Mouse (Mus musculus): ENCODE data around the gene Bcl6b. TPM values are rescaled to one million over a fixed set of nuclear protein-coding genes. Genes with fewer than 3 reads are reported as not detected.

Bcl6b gene
- polyA plus RNA-seq, 1 experiment from 2014 or later, result 3.2 TPM

DNA sequence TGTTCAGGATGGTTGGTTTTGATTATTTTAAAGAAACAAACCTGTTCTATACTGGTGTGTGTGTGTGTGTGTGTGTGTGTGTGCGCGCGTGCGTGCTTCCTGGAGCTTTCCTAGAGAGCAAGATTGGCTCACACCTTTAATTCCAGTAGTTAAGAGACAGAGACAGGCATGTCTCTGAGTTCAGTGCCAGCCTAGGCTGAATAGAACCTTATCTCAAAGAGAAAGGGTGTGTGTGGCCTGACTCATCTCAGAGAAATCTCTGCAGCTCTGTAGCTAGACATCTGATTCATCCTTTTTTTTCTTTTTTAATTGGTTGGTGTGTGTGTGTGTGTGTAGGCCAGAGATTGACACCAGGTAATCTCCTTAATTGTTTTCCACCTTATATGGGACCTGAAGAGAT lies 29.4 kb upstream of the Bcl6b start:
- Histone ChIP-seq H3K4me2 (replicated peaks; ENCODE audit: low read depth) (no peak overlapping the region), H3K9ac (ENCODE audit: low read length) (no peak overlapping the region), H3K4me1 (replicated peaks; ENCODE audit: control insufficient read depth, insufficient read depth) (no peaks in the 10 kb centered on the region), H3K36me3 (ENCODE audit: control insufficient read depth, insufficient read depth, low read length) (no peaks in the 10 kb centered on the region), H3K9me3 (ENCODE audit: control insufficient read depth, low read length) (no peaks in the 10 kb centered on the region), H3K27me3 (ENCODE audit: control insufficient read depth, insufficient read depth, low read length) (no peaks in the 10 kb centered on the region; the same call in 1 of the 2 replicates), H3K4me3 (ENCODE audit: low read depth, low read length) (no peak overlapping the region), H3K27ac (replicated peaks) (no peak overlapping the region)
- WGBS, result 79% methylated on average over 4 of the region's 4 CpGs
- DNase-seq (ENCODE audit: low spot score) (no peak), ATAC-seq (ENCODE audit: low FRiP score, low TSS enrichment) (peak; percentile 65)
- TF ChIP-seq CTCF (IDR thresholded peaks at IDR 0.05; ENCODE audit: low read depth) (no peak), EP300 (optimal IDR thresholded peaks at IDR 0.05) (no peak)

DNA sequence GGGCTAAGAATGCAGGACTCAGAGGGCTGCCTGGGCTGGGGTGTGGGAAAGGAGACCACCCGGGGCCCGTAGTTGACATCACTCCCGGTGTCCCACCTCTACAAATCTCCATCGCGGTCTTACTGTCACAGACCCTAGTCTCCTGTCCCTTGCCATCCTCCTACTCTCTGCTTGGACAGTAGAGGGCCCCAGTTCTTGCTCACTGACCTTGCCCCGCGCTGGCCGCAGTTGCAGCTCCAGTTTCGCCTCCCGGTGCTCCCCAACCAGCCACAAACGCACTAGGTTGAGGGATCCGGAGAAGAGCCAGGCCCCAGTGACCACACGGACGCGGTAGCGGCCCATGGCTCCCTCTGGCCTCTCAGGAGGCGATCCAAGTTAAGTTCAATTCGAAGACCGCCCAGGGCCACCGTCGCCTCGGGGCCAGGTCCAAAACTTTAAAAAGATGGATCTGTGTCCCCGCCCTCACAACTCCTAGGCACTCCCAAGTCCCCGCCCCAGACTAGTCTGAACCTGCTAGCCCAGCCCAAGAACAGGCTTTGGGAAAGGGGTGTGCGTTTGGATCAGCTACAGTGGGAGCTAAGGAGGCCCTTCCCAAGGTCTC lies 25.4 kb upstream of the Bcl6b start, which contains the start of gene Alox12:
TSS of gene Alox12 (minus strand) at position 423 of the 601 bp plus-strand sequence.
- no peaks in the 10 kb centered on the region for H3K4me1 ChIP-seq (replicated peaks; ENCODE audit: control insufficient read depth, insufficient read depth)
- H3K27me3 ChIP-seq (ENCODE audit: control insufficient read depth, insufficient read depth, low read length), result no peaks in the 10 kb centered on the region; the same call in 1 of the 2 replicates
- H3K4me3 ChIP-seq (ENCODE audit: low read depth, low read length), result peak within 1 kb of the TSS; percentile 41
- no peaks in the 10 kb centered on the region for H3K9me3 ChIP-seq (ENCODE audit: control insufficient read depth, low read length)
- H3K9ac ChIP-seq (ENCODE audit: low read length), result peak within 1 kb of the TSS; percentile 54
- ATAC-seq (ENCODE audit: low FRiP score, low TSS enrichment) (peak; percentile 72), DNase-seq (ENCODE audit: low spot score) (peak; percentile 58)
- no peaks in the 10 kb centered on the region for H3K36me3 ChIP-seq (ENCODE audit: control insufficient read depth, insufficient read depth, low read length)
- peak within 1 kb of the TSS; percentile 61 for H3K27ac ChIP-seq (replicated peaks)
- H3K4me2 ChIP-seq (replicated peaks; ENCODE audit: low read depth), result peak within 1 kb of the TSS; percentile 57
- TF ChIP-seq CTCF (IDR thresholded peaks at IDR 0.05; ENCODE audit: low read depth) (peak; percentile 62), EP300 (optimal IDR thresholded peaks at IDR 0.05) (no peak)
- 1% methylated on average over 25 of the region's 25 CpGs for WGBS

DNA sequence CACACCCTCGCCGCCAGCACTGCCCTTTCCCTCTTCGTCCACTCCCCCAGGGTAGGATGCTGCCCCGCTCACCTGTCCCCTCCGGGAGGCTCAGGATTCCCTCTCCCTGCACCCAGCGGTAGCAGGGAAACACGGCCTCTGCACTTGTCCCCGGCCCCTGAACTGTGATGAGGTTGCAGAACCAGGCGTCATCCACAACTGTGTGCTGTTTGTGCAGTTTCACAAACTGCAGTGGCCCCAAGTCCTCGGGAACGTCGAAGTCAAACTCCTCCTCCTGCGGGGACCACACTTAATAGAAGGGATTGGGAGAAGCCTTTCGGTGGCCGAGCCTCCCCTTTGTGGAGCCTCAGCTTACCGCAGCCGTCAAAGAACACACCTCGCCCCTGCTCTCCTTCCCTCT lies 24.7 kb upstream of the Bcl6b start:
- H3K36me3 ChIP-seq (ENCODE audit: control insufficient read depth, insufficient read depth, low read length), result no peaks in the 10 kb centered on the region
- WGBS, result 5% methylated on average over 18 of the region's 18 CpGs
- TF ChIP-seq CTCF (IDR thresholded peaks at IDR 0.05; ENCODE audit: low read depth) (no peak), EP300 (optimal IDR thresholded peaks at IDR 0.05) (no peak)
- no peaks in the 10 kb centered on the region for H3K9me3 ChIP-seq (ENCODE audit: control insufficient read depth, low read length)
- H3K27me3 ChIP-seq (ENCODE audit: control insufficient read depth, insufficient read depth, low read length), result no peaks in the 10 kb centered on the region; the same call in 1 of the 2 replicates
- peak overlapping the region; percentile 18; the same call in 1 of the 2 replicates for H3K27ac ChIP-seq (replicated peaks)
- H3K9ac ChIP-seq (ENCODE audit: low read length), result peak overlapping the region; percentile 54
- H3K4me3 ChIP-seq (ENCODE audit: low read depth, low read length), result peak overlapping the region; percentile 41
- H3K4me2 ChIP-seq (replicated peaks; ENCODE audit: low read depth), result peak overlapping the region; percentile 57
- ATAC-seq (ENCODE audit: low FRiP score, low TSS enrichment) (no peak), DNase-seq (ENCODE audit: low spot score) (no peak)
- no peaks in the 10 kb centered on the region for H3K4me1 ChIP-seq (replicated peaks; ENCODE audit: control insufficient read depth, insufficient read depth)

DNA sequence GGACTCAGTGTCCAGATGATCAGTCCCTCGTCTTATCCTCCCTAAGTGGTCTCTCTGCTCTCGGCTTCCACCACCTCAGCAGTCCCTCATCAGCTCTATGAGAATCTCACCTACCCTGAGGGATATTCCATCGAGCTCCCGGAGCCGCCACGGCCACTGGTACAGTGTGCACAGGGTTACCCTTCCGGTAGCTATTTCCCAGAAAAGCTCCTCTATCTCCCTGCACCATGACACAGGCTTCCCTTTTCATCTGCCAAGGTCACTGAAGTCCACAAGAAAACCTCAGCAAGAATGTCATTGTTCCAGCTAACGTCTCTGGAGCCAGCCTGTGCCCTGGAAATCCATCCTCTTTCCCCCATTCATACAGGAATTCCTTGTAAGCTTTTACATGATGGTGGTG lies 22.3 kb upstream of the Bcl6b start:
- Histone ChIP-seq H3K4me1 (replicated peaks; ENCODE audit: control insufficient read depth, insufficient read depth) (no peaks in the 10 kb centered on the region), H3K9ac (ENCODE audit: low read length) (no peak overlapping the region), H3K9me3 (ENCODE audit: control insufficient read depth, low read length) (no peaks in the 10 kb centered on the region), H3K27ac (replicated peaks) (no peak overlapping the region), H3K4me2 (replicated peaks; ENCODE audit: low read depth) (no peak overlapping the region), H3K36me3 (ENCODE audit: control insufficient read depth, insufficient read depth, low read length) (no peaks in the 10 kb centered on the region), H3K27me3 (ENCODE audit: control insufficient read depth, insufficient read depth, low read length) (no peaks in the 10 kb centered on the region; the same call in 1 of the 2 replicates), H3K4me3 (ENCODE audit: low read depth, low read length) (no peak overlapping the region)
- ATAC-seq (ENCODE audit: low FRiP score, low TSS enrichment) (no peak), DNase-seq (ENCODE audit: low spot score) (no peak)
- 80% methylated on average over 8 of the region's 8 CpGs for WGBS
- TF ChIP-seq CTCF (IDR thresholded peaks at IDR 0.05; ENCODE audit: low read depth), result no peak
- TF ChIP-seq EP300 (optimal IDR thresholded peaks at IDR 0.05), result no peak

DNA sequence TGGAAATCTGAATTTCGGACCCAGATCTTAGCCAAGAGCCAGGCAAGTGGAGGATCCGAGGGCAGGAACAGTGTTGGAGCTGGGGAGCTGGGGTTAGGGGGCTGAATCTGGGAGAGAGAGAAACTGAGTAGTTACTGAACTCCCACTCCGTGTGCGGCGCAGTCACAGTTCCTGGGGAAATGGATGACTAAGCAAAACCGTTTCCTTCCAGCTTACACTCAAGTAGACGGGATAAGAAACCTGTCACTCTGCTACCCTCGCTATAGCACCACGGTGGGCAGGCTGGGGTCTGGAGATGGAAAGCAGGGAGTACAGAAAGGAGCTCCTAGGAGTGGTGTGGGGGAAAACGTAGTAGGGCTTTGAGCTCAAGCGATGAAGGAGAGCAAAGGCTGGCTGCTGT lies 20.6 kb upstream of the Bcl6b start:
- TF ChIP-seq CTCF (IDR thresholded peaks at IDR 0.05; ENCODE audit: low read depth) (no peak), EP300 (optimal IDR thresholded peaks at IDR 0.05) (no peak)
- no peak overlapping the region for H3K9ac ChIP-seq (ENCODE audit: low read length)
- H3K27ac ChIP-seq (replicated peaks), result no peak overlapping the region
- no peaks in the 10 kb centered on the region for H3K4me1 ChIP-seq (replicated peaks; ENCODE audit: control insufficient read depth, insufficient read depth)
- DNase-seq (ENCODE audit: low spot score) (no peak), ATAC-seq (ENCODE audit: low FRiP score, low TSS enrichment) (no peak)
- 64% methylated on average over 11 of the region's 11 CpGs for WGBS
- H3K4me3 ChIP-seq (ENCODE audit: low read depth, low read length), result no peak overlapping the region
- no peak overlapping the region for H3K4me2 ChIP-seq (replicated peaks; ENCODE audit: low read depth)
- no peaks in the 10 kb centered on the region; the same call in 1 of the 2 replicates for H3K27me3 ChIP-seq (ENCODE audit: control insufficient read depth, insufficient read depth, low read length)
- no peaks in the 10 kb centered on the region for H3K9me3 ChIP-seq (ENCODE audit: control insufficient read depth, low read length)
- no peaks in the 10 kb centered on the region for H3K36me3 ChIP-seq (ENCODE audit: control insufficient read depth, insufficient read depth, low read length)

DNA sequence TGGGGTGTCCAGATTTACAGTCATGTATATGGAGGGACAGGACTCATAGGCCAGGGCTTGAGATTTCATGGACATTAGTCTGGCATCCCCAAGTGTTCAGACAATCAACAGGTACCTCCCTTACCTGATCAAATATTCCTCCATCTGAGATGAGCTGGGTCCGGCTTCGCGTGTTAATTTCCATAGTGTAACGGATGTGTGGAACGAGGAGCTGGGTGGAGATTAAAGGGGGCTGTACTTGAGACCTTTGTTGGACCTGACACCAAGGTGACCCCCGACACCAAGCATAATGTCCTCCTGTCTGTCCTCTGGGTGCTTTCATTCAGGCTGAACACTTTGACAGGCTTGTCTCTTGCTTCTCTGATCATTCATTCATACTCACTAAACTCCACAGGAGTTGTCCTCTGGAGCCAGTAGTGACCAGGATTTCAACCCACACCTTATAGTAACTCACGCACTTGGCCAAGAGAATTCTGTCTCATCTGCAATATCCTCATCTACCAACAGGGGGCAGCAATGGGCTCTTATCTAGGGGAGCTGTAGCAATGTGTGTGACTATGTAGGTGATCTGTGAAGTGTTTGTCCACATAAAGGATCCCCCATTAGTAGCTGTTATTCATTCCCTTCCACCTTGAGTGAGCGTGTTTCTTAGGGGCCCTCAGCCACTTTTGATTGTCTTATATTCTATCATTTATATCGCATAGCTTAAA lies 17.7 kb upstream of the Bcl6b start:
- WGBS, result 50% methylated on average over 9 of the region's 9 CpGs
- peak; percentile 66; the same call in 1 of the 2 replicates for ATAC-seq (ENCODE audit: low FRiP score, low TSS enrichment)
- no peaks in the 10 kb centered on the region for H3K9me3 ChIP-seq (ENCODE audit: control insufficient read depth, low read length)
- no peaks in the 10 kb centered on the region for H3K4me1 ChIP-seq (replicated peaks; ENCODE audit: control insufficient read depth, insufficient read depth)
- H3K27me3 ChIP-seq (ENCODE audit: control insufficient read depth, insufficient read depth, low read length), result no peaks in the 10 kb centered on the region
- no peaks in the 10 kb centered on the region for H3K36me3 ChIP-seq (ENCODE audit: control insufficient read depth, insufficient read depth, low read length)
- no peak overlapping the region for H3K4me2 ChIP-seq (replicated peaks; ENCODE audit: low read depth)
- H3K9ac ChIP-seq (ENCODE audit: low read length), result no peak overlapping the region
- no peak overlapping the region for H3K4me3 ChIP-seq (ENCODE audit: low read depth, low read length)
- H3K27ac ChIP-seq (replicated peaks), result no peak overlapping the region
- peak; percentile 74 for DNase-seq (ENCODE audit: low spot score)
- TF ChIP-seq EP300 (optimal IDR thresholded peaks at IDR 0.05) (no peak), CTCF (IDR thresholded peaks at IDR 0.05; ENCODE audit: low read depth) (peak; percentile 93)

All from stomach, postnatal 0 days (tissue).